Mouse (Mus musculus) forebrain, embryonic 12.5 days (tissue): ENCODE data around the gene Fau. TPM values are rescaled to one million over a fixed set of nuclear protein-coding genes. Genes with fewer than 3 reads are reported as not detected.

ENCODE experiments used
- ATAC-seq: fragments of 200-750 bp; cut with Nextera tagmentation; 2 replicates; pipeline ENCODE4 v1.8.0; 2017; ENCODE audit warnings: moderate TSS enrichment; ENCODE audit not compliant: low FRiP score
- H3K27ac ChIP-seq: fragments of 300-500 bp; sonication (generic); 2 replicates; pipeline ENCODE4 v1.5.1; 2016; ENCODE audit warnings: mild to moderate bottlenecking
- H3K27me3 ChIP-seq: fragments of 300-500 bp; sonication (generic); 2 replicates; pipeline ENCODE4 v1.6.1; 2016; ENCODE audit warnings: mild to moderate bottlenecking
- H3K36me3 ChIP-seq: fragments of 300-500 bp; sonication (generic); replicated peaks from 2 replicates; pipeline ENCODE4 v1.6.1; 2016; ENCODE audit warnings: mild to moderate bottlenecking
- H3K4me1 ChIP-seq: fragments of 300-500 bp; sonication (generic); 2 replicates; pipeline ENCODE4 v1.6.1; 2016
- H3K4me2 ChIP-seq: fragments of 300-500 bp; sonication (generic); 2 replicates; pipeline ENCODE4 v1.6.1; 2016; ENCODE audit warnings: mild to moderate bottlenecking, moderate library complexity
- H3K4me3 ChIP-seq: fragments of 300-500 bp; sonication (generic); replicated peaks from 2 replicates; pipeline ENCODE4 v1.5.1; 2016; ENCODE audit warnings: mild to moderate bottlenecking
- H3K9ac ChIP-seq: fragments of 300-500 bp; sonication (generic); 2 replicates; pipeline ENCODE4 v1.6.1; 2016; ENCODE audit warnings: mild to moderate bottlenecking
- H3K9me3 ChIP-seq: fragments of 300-500 bp; sonication (generic); 2 replicates; pipeline ENCODE4 v1.6.1; 2016
- WGBS: fragments of 180-500 bp; shearing (Covaris S2); methylation state at CpG from one replicate; pipeline ENCODE4 v1.1.7; 2016; 5-methylcytosine and 5-hydroxymethylcytosine counted together
- polyA plus RNA-seq: library from polyadenylated mRNA; unstranded; fragments of >200 nt; fragmentation: Nextera tagmentation; extraction: Ambion mirVana; gene quantifications from 2 replicates; pipeline ENCODE4 v1.2.1, GENCODE M21; 2016

The Fau gene
- polyA plus RNA-seq, 1 experiment from 2014 or later: 668 TPM

DNA sequence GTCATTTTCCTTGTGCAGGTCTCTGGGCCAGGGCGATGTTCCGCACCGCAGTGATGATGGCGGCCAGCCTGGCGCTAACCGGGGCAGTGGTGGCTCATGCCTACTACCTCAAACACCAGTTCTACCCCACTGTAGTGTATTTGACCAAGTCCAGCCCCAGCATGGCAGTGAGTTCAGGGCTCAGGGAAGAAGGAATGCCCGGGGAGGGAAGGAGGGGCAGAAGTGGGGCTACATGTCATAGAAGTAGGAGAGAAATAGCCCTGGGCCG, 9.8 kb upstream of the Fau start:
- no peak for ATAC-seq

DNA sequence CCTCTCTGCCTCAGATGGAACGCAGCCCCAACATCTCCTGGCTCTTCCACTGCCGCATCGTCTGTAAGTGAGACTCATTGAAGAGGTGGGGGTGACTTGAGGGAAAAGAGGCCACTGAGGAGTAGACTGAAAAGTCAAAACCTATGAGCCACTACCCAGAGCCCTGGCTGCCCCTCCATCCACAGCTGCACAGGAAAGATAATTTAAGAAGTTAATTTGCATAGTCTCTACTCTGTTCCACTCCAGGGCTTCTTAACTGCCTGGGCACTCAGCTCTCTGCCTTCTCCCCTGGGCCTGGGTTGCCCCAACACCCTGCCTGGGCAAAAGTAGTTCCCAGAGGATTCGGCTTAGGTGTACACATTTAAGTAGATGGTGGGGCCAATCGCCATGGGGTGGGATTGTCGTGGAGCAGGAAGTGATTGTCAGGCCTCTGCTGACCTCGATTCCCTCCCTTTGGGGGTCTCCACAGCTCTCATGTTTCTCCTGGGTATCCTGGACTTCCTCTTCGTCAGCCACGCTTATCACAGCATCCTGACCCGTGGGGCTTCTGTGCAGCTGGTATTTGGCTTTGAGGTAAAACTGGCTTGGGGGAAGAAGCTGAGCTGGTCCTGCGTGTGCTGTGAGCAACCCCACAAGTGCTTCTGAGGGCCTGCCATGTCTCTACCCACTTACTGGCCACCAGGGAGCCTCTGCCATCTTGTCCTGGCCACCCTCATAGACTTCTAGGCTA, 8.8 kb upstream of the Fau start:
- H3K4me3 ChIP-seq: 0 out of 2 replicates have a peak overlapping the region, but pooled peaks have one; percentile 10
- no peak for ATAC-seq
- peaks cover 26% of the 10 kb centered on the region for H3K4me1 ChIP-seq
- H3K9me3 ChIP-seq: no peaks in the 10 kb centered on the region
- WGBS: 88% methylated on average over 11 of the region's 11 CpGs
- no peaks in the 10 kb centered on the region for H3K27me3 ChIP-seq
- no peak overlapping the region for H3K9ac ChIP-seq
- no peak overlapping the region for H3K27ac ChIP-seq
- no peak overlapping the region for H3K4me2 ChIP-seq
- peaks cover 58% of the 10 kb centered on the region for H3K36me3 ChIP-seq

More for the DNA sequence above, 9.8 kb upstream of the Fau start:
- Histone ChIP-seq H3K27me3 (no peaks in the 10 kb centered on the region), H3K4me1 (peaks cover 26% of the 10 kb centered on the region), H3K36me3 (peaks cover 48% of the 10 kb centered on the region), H3K9ac (peak overlapping the region; percentile 90), H3K27ac (no peak overlapping the region), H3K9me3 (no peaks in the 10 kb centered on the region), H3K4me3 (peak overlapping the region; percentile 95), H3K4me2 (peak overlapping the region; percentile 100)
- 92% methylated on average over 8 of the region's 8 CpGs for WGBS

DNA sequence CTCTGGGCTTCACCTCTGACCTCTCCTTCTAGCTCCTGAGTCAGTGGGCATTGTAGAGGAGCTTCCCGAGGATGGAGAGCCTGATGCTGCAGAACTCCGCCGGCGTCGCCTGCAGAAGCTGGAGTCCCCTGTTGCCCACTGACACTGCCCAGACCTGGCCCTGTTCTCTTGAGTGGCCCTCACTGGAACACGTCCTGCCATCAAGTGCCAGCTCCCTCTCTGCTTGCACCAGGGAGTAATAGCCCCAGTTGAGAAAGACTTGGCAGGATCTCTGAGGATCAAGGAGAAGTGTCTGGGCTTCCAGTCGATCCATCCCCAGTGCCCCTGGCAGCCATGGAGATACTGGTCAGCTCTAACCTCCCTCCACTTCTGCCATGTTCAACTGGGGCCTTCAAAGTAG, 5.1 kb upstream of the Fau start:
- H3K9ac ChIP-seq: no peak overlapping the region
- no peaks in the 10 kb centered on the region for H3K27me3 ChIP-seq
- 87% methylated on average over 7 of the region's 7 CpGs for WGBS
- H3K4me3 ChIP-seq: no peak overlapping the region
- H3K4me2 ChIP-seq: no peak overlapping the region
- ATAC-seq: no peak
- H3K27ac ChIP-seq: no peak overlapping the region
- peaks cover 25% of the 10 kb centered on the region for H3K4me1 ChIP-seq
- H3K36me3 ChIP-seq: peaks cover 79% of the 10 kb centered on the region
- H3K9me3 ChIP-seq: no peaks in the 10 kb centered on the region

- Histone ChIP-seq H3K36me3 (peaks cover 73% of the 10 kb centered on the region), H3K27ac (no peak overlapping the region), H3K4me2 (no peak overlapping the region), H3K9ac (no peak overlapping the region), H3K4me3 (no peak overlapping the region), H3K4me1 (peaks cover 20% of the 10 kb centered on the region), H3K9me3 (no peaks in the 10 kb centered on the region), H3K27me3 (no peaks in the 10 kb centered on the region)
- no peak for ATAC-seq
- 90% methylated on average over 5 of the region's 5 CpGs for WGBS
Measured at GRCm38 (mm10) chr19:6054296-6054695, 3.3 kb upstream of the Fau start.

- Histone ChIP-seq H3K4me3 (peak overlapping the region; percentile 86), H3K9ac (peak overlapping the region; percentile 81), H3K4me2 (peak overlapping the region; percentile 84), H3K27ac (no peak overlapping the region), H3K36me3 (peaks cover 58% of the 10 kb centered on the region), H3K27me3 (no peaks in the 10 kb centered on the region), H3K4me1 (peaks cover 26% of the 10 kb centered on the region), H3K9me3 (no peaks in the 10 kb centered on the region)
- 56% methylated on average over 4 of the region's 4 CpGs for WGBS
- ATAC-seq: no peak
Measured at GRCm38 (mm10) chr19:6056696-6057095, 948 bp upstream of the Fau start.

DNA sequence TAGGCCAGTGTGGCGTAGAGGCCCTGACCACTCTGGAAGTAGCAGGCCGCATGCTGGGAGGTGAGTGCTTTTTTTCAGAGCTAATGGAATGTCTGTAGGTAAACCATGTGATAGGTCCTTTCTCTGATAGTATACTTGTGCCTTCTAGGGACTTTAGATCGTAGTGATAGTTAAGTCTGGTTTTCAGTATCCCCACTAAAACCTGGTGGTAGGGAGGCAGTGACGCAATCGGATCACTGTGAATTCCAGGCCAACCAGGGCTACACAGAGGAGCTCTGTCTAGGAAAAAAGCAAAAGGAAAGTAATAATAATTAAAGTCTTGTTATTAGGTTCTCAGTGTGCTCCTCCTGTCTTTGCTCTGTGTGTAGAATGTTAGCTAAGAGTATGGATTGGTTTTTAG, 869 bp downstream of the Fau start:
- Histone ChIP-seq H3K4me1 (peaks cover 39% of the 10 kb centered on the region), H3K9ac (peak overlapping the region; percentile 93), H3K36me3 (peaks cover 46% of the 10 kb centered on the region), H3K27me3 (no peaks in the 10 kb centered on the region), H3K9me3 (no peaks in the 10 kb centered on the region), H3K4me3 (peak overlapping the region; percentile 86), H3K27ac (no peak overlapping the region; the same call in 1 of the 2 replicates), H3K4me2 (peak overlapping the region; percentile 84)
- ATAC-seq: no peak; the same call in 1 of the 2 replicates
- 43% methylated on average over 5 of the region's 5 CpGs for WGBS

GRCm38 (mm10) chr19:6058966-6059365, 1.3 kb downstream of the Fau start:
- 88% methylated on average over 5 of the region's 5 CpGs for WGBS
- Histone ChIP-seq H3K27me3 (no peaks in the 10 kb centered on the region), H3K27ac (no peak overlapping the region), H3K9me3 (no peaks in the 10 kb centered on the region), H3K4me1 (peaks cover 41% of the 10 kb centered on the region), H3K9ac (peak overlapping the region; percentile 93; the same call in 1 of the 2 replicates), H3K36me3 (peaks cover 41% of the 10 kb centered on the region), H3K4me3 (peak overlapping the region; percentile 86), H3K4me2 (peak overlapping the region; percentile 84)
- no peak for ATAC-seq

GRCm38 (mm10) chr19:6061021-6061533, 3.4 kb downstream of the Fau start, which contains the start of gene Znhit2:
Gene Znhit2 (plus strand): TSS chr19:6061192.
- Histone ChIP-seq H3K27me3 (no peaks in the 10 kb centered on the region), H3K4me1 (peaks cover 41% of the 10 kb centered on the region), H3K4me3 (peak within 1 kb of the TSS; percentile 89), H3K9me3 (no peaks in the 10 kb centered on the region), H3K36me3 (peaks cover 22% of the 10 kb centered on the region), H3K9ac (peak within 1 kb of the TSS; percentile 98), H3K4me2 (peak within 1 kb of the TSS; percentile 100), H3K27ac (peak within 1 kb of the TSS; percentile 97)
- peak; percentile 51 for ATAC-seq
- under 1% methylated on average over 58 of the region's 58 CpGs for WGBS

GRCm38 (mm10) chr19:6061641-6062302, 4.1 kb downstream of the Fau start:
- no peaks in the 10 kb centered on the region for H3K9me3 ChIP-seq
- no peak for ATAC-seq
- H3K9ac ChIP-seq: peak overlapping the region; percentile 98
- H3K4me3 ChIP-seq: peak overlapping the region; percentile 89
- peak overlapping the region; percentile 97 for H3K27ac ChIP-seq
- 2% methylated on average over 44 of the region's 44 CpGs for WGBS
- no peaks in the 10 kb centered on the region for H3K27me3 ChIP-seq
- H3K36me3 ChIP-seq: peaks cover 22% of the 10 kb centered on the region
- H3K4me1 ChIP-seq: peaks cover 41% of the 10 kb centered on the region
- peak overlapping the region; percentile 100 for H3K4me2 ChIP-seq

DNA sequence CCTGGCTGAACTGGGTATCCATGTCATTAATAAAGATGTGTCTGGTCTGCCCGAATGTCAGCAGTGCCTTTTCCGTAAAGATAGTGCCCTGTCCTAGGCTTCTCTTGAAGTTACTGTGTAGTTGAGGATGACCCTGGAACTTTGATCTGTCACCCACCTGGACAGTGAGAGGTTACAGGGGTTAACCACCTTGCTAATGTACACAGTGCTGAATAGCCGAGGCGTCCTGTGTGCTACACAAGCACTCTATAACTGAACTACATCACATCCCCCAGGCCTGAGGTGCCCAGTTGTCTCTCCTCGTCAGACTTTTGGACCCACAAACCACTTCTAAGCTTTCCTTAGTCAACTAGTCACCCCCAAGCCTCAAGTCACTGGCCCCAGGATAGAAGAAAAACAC, 4.8 kb downstream of the Fau start:
- H3K36me3 ChIP-seq: peaks cover 22% of the 10 kb centered on the region
- H3K27ac ChIP-seq: peak overlapping the region; percentile 97; the same call in 1 of the 2 replicates
- H3K9me3 ChIP-seq: no peaks in the 10 kb centered on the region
- H3K4me1 ChIP-seq: peaks cover 44% of the 10 kb centered on the region
- WGBS: 80% methylated on average over 5 of the region's 5 CpGs
- ATAC-seq: no peak
- H3K4me3 ChIP-seq: peak overlapping the region; percentile 89
- H3K27me3 ChIP-seq: no peaks in the 10 kb centered on the region
- peak overlapping the region; percentile 100 for H3K4me2 ChIP-seq
- peak overlapping the region; percentile 98 for H3K9ac ChIP-seq

DNA sequence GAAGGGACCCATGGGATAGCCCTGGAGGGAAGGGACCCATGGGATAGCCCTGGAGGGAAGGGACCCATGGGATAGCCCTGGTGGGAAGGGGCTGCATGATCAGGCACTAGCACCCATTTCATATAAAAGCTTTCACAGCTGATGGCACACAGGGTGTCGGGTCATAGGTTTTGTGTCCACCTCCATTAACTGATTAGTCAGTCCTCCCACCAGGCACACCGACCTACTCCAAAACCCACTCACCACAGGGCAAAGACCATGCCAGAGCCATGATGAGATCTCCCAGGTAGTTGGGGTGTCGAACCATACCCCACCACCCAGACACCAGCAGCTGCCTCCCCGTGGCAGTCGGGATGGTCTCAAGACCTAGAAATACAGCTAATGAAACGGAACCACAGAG, 5.4 kb downstream of the Fau start:
- Histone ChIP-seq H3K36me3 (peaks cover 22% of the 10 kb centered on the region), H3K4me1 (peaks cover 50% of the 10 kb centered on the region), H3K4me2 (peak overlapping the region; percentile 19), H3K9me3 (no peaks in the 10 kb centered on the region), H3K27me3 (no peaks in the 10 kb centered on the region), H3K4me3 (no peak overlapping the region), H3K9ac (0 out of 2 replicates have a peak overlapping the region, but pooled peaks have one; percentile 98), H3K27ac (no peak overlapping the region)
- WGBS: 85% methylated on average over 6 of the region's 6 CpGs
- ATAC-seq: no peak

GRCm38 (mm10) chr19:6066571-6066970, 8.9 kb downstream of the Fau start:
- peak overlapping the region; percentile 89 for H3K27ac ChIP-seq
- no peaks in the 10 kb centered on the region for H3K9me3 ChIP-seq
- H3K36me3 ChIP-seq: peaks cover 36% of the 10 kb centered on the region
- peaks cover 40% of the 10 kb centered on the region for H3K4me1 ChIP-seq
- WGBS: 41% methylated on average over 5 of the region's 5 CpGs
- peak overlapping the region; percentile 72 for H3K9ac ChIP-seq
- H3K27me3 ChIP-seq: no peaks in the 10 kb centered on the region
- peak overlapping the region; percentile 94 for H3K4me2 ChIP-seq
- no peak; the same call in 1 of the 2 replicates for ATAC-seq
- peak overlapping the region; percentile 56 for H3K4me3 ChIP-seq
